Mouse (Mus musculus): Measurements from ENCODE around the gene Card10. TPM values are rescaled to one million over a fixed set of nuclear protein-coding genes. Genes with fewer than 3 reads are reported as not detected.

The Card10 gene
- total RNA-seq, 2 experiments from 2014 or later: 5.9 to 9.8 TPM

- DNase-seq: no peak
Measured at GRCm38 (mm10) chr15:78834233-78835005, 31.6 kb upstream of the Card10 start.

GRCm38 (mm10) chr15:78833582-78833981, 30.7 kb upstream of the Card10 start:
- no peak for DNase-seq

GRCm38 (mm10) chr15:78832701-78833123, 29.9 kb upstream of the Card10 start:
- peak; percentile 91 to 93 for DNase-seq

- DNase-seq: peak; percentile 48 to 74
Measured at GRCm38 (mm10) chr15:78831720-78832657, 29.1 kb upstream of the Card10 start.

- no peak for DNase-seq
Measured at GRCm38 (mm10) chr15:78830742-78831719, 28.2 kb upstream of the Card10 start.

GRCm38 (mm10) chr15:78829636-78830035, 26.8 kb upstream of the Card10 start:
- DNase-seq: no peak

- no peak for DNase-seq
Measured at GRCm38 (mm10) chr15:78828315-78828714, 25.5 kb upstream of the Card10 start.

GRCm38 (mm10) chr15:78826213-78827204, 23.7 kb upstream of the Card10 start:
- peak; percentile 76 to 82 for DNase-seq

- no peak for DNase-seq
Measured at GRCm38 (mm10) chr15:78816074-78816391, 13.2 kb upstream of the Card10 start.

GRCm38 (mm10) chr15:78815314-78816073, 12.7 kb upstream of the Card10 start:
- peak in 1 of 2 experiments; percentile 47 for DNase-seq

- DNase-seq: no peak
Measured at GRCm38 (mm10) chr15:78813603-78814002, 10.8 kb upstream of the Card10 start.

GRCm38 (mm10) chr15:78810146-78810545, 7.3 kb upstream of the Card10 start:
- no peak for DNase-seq

GRCm38 (mm10) chr15:78809739-78810138, 6.9 kb upstream of the Card10 start:
- no peak for DNase-seq

GRCm38 (mm10) chr15:78808980-78809379, 6.1 kb upstream of the Card10 start:
- DNase-seq: no peak

GRCm38 (mm10) chr15:78807141-78807540, 4.3 kb upstream of the Card10 start:
- DNase-seq: peak; percentile 50 to 68

GRCm38 (mm10) chr15:78806614-78807013, 3.8 kb upstream of the Card10 start:
- DNase-seq: no peak

GRCm38 (mm10) chr15:78805351-78805750, 2.5 kb upstream of the Card10 start:
- no peak for DNase-seq

- DNase-seq: no peak
Measured at GRCm38 (mm10) chr15:78804326-78804725, 1.5 kb upstream of the Card10 start.

GRCm38 (mm10) chr15:78803499-78803900, 658 bp upstream of the Card10 start:
- DNase-seq: peak; percentile 61 to 81

Data from adrenal gland, postnatal 36 days (tissue).